Mouse (Mus musculus): ENCODE results near the gene Pmm1.
"Not testable (repeated sequence)": the region's sequence is repeated elsewhere in the genome, so short reads cannot be mapped to it uniquely, and the experiment has no call there.

The Pmm1 gene

GRCm38 (mm10) chr15:81960171-81961077, at the start of gene Pmm1:
TSS of gene Pmm1 (minus strand) at chr15:81960930.
- peak; percentile 100 for DNase-seq

- no peak for DNase-seq
These were observed 43.5 kb upstream of the Pmm1 start for GRCm38 (mm10) chr15:82004257-82004656.

GRCm38 (mm10) chr15:81993992-81994391, 33.3 kb upstream of the Pmm1 start:
- no peak for DNase-seq

- DNase-seq = peak in 1 of 2 experiments; percentile 20
These were observed 29.8 kb upstream of the Pmm1 start for GRCm38 (mm10) chr15:81990549-81990948.

GRCm38 (mm10) chr15:81989371-81990062, 28.8 kb upstream of the Pmm1 start:
- DNase-seq = peak; percentile 93 to 96

- DNase-seq = no peak
These were observed 26.9 kb upstream of the Pmm1 start, which contains the start of gene Xrcc6 for GRCm38 (mm10) chr15:81987646-81988045. TSS of gene Xrcc6 (plus strand) at chr15:81987835.

- no peak for DNase-seq
These were observed 24.8 kb upstream of the Pmm1 start for GRCm38 (mm10) chr15:81985267-81986161.

- no peak for DNase-seq
These were observed 21.4 kb upstream of the Pmm1 start for GRCm38 (mm10) chr15:81982173-81982572.

GRCm38 (mm10) chr15:81980321-81980720, 19.6 kb upstream of the Pmm1 start, which contains the start of gene 1700029P11Rik:
TSS of gene 1700029P11Rik (plus strand) at chr15:81980540.
- DNase-seq = no peak

GRCm38 (mm10) chr15:81975156-81975555, 14.4 kb upstream of the Pmm1 start:
- DNase-seq = not testable (repeated sequence)

GRCm38 (mm10) chr15:81970498-81970897, 9.8 kb upstream of the Pmm1 start:
- not testable (repeated sequence) for DNase-seq

GRCm38 (mm10) chr15:81969635-81970034, 8.9 kb upstream of the Pmm1 start:
- DNase-seq = not testable (repeated sequence)

GRCm38 (mm10) chr15:81969173-81969572, 8.4 kb upstream of the Pmm1 start:
- no peak for DNase-seq

GRCm38 (mm10) chr15:81968447-81968846, 7.7 kb upstream of the Pmm1 start:
- no peak for DNase-seq

- DNase-seq = no peak
These were observed 7.1 kb upstream of the Pmm1 start for GRCm38 (mm10) chr15:81967821-81968220.

- no peak for DNase-seq
These were observed 5.5 kb upstream of the Pmm1 start for GRCm38 (mm10) chr15:81966062-81966829.

- no peak for DNase-seq
These were observed 4.3 kb upstream of the Pmm1 start for GRCm38 (mm10) chr15:81964980-81965545.

GRCm38 (mm10) chr15:81964262-81964661, 3.5 kb upstream of the Pmm1 start:
- no peak for DNase-seq

- no peak for DNase-seq
These were observed 335 bp upstream of the Pmm1 start for GRCm38 (mm10) chr15:81961078-81961451.

- DNase-seq = no peak
These were observed 1.8 kb downstream of the Pmm1 start for GRCm38 (mm10) chr15:81958906-81959305.

GRCm38 (mm10) chr15:81957598-81957997, 3.1 kb downstream of the Pmm1 start:
- no peak for DNase-seq
